Mouse (Mus musculus): ENCODE data around the gene Lcn3. TPM values are rescaled to one million over a fixed set of nuclear protein-coding genes. Genes with fewer than 3 reads are reported as not detected.
"Not testable (repeated sequence)": the region's sequence is repeated elsewhere in the genome, so short reads cannot be mapped to it uniquely, and the experiment has no call there.

Gene Lcn3
- polyA plus RNA-seq (2015; fragmentation: Nextera tagmentation; extraction: Ambion mirVana), result not detected in 2 replicates

DNA sequence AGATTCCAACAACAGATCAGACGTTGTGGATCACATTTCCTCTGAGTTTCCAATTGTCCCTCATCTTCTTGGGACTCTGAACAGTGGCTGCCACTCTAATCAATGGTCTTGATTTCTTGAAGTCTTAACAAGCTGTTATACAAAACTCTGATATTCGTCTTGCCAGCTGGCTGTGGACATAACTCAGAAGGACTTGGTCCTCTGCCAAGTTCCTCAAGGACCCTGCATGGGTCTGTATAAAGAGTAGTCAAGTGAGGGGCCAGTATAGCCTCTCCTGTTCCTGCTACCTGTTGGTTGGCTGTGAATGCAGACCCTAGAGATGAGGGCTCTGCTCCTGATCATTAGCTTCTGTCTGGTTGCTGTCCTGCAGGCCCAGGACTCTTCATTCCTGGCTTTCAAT is at the start of gene Lcn3:
Lcn3 (plus strand) TSS at position 301 of the 400 bp plus-strand sequence.
- H3K4me2 ChIP-seq (replicated peaks), result no peak within 1 kb of the TSS
- H3K4me3 ChIP-seq, result no peak within 1 kb of the TSS
- no peak within 1 kb of the TSS for H3K27ac ChIP-seq (replicated peaks)
- H3K36me3 ChIP-seq, result no peaks in the 10 kb centered on the region
- no peak for ATAC-seq (replicated peaks)
- no peaks in the 10 kb centered on the region for H3K27me3 ChIP-seq
- 47% methylated on average over 2 of the region's 2 CpGs for WGBS
- no peak within 1 kb of the TSS for H3K9ac ChIP-seq (replicated peaks)
- H3K9me3 ChIP-seq, result no peaks in the 10 kb centered on the region
- H3K4me1 ChIP-seq, result no peaks in the 10 kb centered on the region

DNA sequence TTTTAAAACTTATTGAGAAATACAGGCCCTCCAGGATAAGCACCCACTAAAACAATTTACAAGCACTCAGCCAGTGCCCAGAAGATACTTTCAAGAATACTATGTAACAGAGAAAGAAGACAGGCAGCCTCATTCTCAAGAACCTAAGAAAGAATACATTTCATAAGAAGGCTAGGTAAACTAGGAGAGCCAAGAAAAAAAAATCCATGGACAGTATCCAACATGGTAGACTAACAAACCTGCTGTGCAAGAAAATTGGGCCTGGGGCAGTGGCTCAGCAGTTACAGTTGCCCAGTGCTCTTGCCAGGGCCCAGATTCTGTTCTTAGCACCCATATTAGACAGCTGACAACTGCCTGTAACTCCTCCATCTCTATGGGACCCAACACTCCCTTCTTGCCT is 48.1 kb upstream of the Lcn3 start:
- Histone ChIP-seq H3K9ac (replicated peaks) (no peak overlapping the region), H3K36me3 (no peaks in the 10 kb centered on the region), H3K4me1 (no peaks in the 10 kb centered on the region), H3K4me2 (replicated peaks) (no peak overlapping the region), H3K4me3 (no peak overlapping the region), H3K9me3 (no peaks in the 10 kb centered on the region), H3K27me3 (no peaks in the 10 kb centered on the region), H3K27ac (replicated peaks) (no peak overlapping the region)
- no peak for ATAC-seq (replicated peaks)

DNA sequence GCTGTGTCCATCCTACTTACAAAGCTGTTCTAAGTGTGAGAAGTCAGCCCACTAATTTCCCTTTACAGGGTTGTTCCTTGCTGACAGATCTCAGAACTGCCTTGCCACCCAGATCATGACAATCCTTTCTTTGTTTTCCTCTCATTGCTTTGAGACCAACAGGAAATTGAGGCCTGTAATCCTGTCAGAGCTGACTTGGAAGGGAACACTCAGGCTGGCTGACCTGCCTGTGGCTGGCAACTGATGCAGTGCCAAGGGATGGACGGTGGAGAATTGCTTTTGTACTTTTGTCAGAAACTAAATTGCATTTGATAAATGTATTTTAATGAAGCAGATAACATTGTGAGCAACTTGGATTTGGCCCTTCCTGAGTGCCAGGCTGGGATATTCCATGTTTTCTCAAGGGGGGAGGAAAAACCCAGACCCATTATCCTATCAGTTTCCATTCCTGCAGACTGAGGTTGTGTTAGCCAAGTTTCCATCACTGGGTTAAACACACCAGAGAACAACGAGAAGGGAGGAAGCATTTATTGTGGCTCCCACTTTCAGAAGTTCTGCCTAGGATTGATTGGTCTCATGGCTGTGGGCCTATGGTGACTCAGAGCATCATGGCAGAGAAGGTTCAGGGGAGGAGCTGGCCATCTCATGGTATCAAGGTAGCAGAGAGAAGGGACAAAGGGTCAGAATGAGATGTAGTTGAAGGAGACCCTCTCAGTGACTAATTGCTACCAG is 32.0 kb upstream of the Lcn3 start:
- Histone ChIP-seq H3K4me3 (no peak overlapping the region), H3K27me3 (no peaks in the 10 kb centered on the region), H3K9ac (replicated peaks) (no peak overlapping the region), H3K4me2 (replicated peaks) (no peak overlapping the region), H3K9me3 (no peaks in the 10 kb centered on the region), H3K27ac (replicated peaks) (no peak overlapping the region), H3K4me1 (no peaks in the 10 kb centered on the region), H3K36me3 (no peaks in the 10 kb centered on the region)
- no peak for ATAC-seq (replicated peaks)
- 50% methylated on average over 2 of the region's 2 CpGs for WGBS

DNA sequence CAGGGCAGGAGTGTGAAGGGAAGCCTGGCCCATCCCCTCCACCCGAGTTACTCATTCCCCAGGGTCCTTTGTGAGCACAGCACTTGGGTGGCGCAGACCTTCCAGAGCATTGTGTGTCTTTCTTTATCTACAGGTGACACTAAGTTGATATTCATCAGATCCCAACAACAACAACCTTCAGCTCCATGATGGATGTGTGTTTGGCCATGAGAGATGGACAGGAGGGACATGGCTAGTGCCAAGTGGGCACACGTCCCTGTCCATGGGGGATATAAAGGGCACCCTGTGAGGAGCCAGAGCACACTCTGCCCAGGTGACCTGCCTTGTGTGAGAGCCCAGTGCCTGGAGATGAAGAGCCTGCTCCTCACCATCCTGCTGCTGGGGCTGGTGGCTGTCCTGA is 28.7 kb upstream of the Lcn3 start, which contains the start of gene Obp2b:
Obp2b (plus strand) TSS at position 301 of the 400 bp plus-strand sequence.
- H3K36me3 ChIP-seq; H3K9ac ChIP-seq (replicated peaks); ATAC-seq (replicated peaks); H3K4me2 ChIP-seq (replicated peaks); H3K27me3 ChIP-seq; H3K27ac ChIP-seq (replicated peaks); H3K4me1 ChIP-seq; H3K4me3 ChIP-seq; H3K9me3 ChIP-seq: not testable (repeated sequence)
- WGBS, result 84% methylated on average over 3 of the region's 3 CpGs

DNA sequence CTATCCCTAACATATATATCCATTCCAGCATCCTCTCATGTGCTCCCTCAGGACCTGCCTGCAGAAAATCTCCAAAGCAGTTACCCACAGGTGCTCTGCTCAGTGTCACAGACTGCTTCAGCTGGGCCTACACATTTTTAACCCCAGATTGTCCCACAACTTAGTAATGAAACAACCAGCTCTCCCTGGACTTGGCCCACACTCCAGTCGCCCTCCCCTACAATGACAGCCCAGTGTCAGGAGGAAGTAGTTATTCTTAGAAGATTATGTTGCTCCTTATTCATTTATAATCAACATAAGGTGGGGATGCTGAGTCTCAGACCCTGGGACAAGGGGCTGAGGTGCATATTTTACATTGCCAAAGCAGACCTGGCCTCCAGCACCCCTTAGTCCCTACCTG is 23.7 kb upstream of the Lcn3 start:
- Histone ChIP-seq H3K27me3 (no peaks in the 10 kb centered on the region), H3K36me3 (no peaks in the 10 kb centered on the region), H3K9ac (replicated peaks) (no peak overlapping the region), H3K9me3 (no peaks in the 10 kb centered on the region), H3K4me1 (no peaks in the 10 kb centered on the region), H3K4me3 (no peak overlapping the region), H3K4me2 (replicated peaks) (no peak overlapping the region), H3K27ac (replicated peaks) (no peak overlapping the region)
- ATAC-seq (replicated peaks), result no peak
- WGBS, result 74% methylated on average over 1 of the region's 1 CpGs

DNA sequence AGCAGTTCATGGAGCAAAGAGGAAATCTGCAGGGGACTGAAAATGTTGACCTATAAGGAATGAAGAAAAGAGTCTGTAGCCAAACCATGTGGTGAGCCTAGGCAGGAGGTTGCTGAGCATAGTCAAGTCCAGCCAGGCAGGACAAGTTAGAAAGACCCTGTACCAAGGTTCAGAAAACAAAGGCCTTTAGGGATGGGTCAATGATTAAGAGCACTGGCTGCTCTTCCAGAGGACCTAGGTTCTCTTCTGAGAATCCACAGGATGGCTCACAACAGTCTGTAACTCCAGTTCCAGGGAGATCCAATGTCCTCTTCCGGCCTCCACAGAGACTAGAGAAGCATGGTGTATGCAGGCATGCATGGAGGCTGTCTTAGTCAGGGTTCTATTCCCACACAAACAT is 11.2 kb upstream of the Lcn3 start:
- no peak overlapping the region for H3K9ac ChIP-seq (replicated peaks)
- no peaks in the 10 kb centered on the region for H3K4me1 ChIP-seq
- no peaks in the 10 kb centered on the region for H3K36me3 ChIP-seq
- no peak overlapping the region for H3K4me2 ChIP-seq (replicated peaks)
- no peak for ATAC-seq (replicated peaks)
- H3K27me3 ChIP-seq, result no peaks in the 10 kb centered on the region
- H3K4me3 ChIP-seq, result no peak overlapping the region
- no peaks in the 10 kb centered on the region for H3K9me3 ChIP-seq
- WGBS, result 87% methylated on average over 1 of the region's 1 CpGs
- H3K27ac ChIP-seq (replicated peaks), result no peak overlapping the region

DNA sequence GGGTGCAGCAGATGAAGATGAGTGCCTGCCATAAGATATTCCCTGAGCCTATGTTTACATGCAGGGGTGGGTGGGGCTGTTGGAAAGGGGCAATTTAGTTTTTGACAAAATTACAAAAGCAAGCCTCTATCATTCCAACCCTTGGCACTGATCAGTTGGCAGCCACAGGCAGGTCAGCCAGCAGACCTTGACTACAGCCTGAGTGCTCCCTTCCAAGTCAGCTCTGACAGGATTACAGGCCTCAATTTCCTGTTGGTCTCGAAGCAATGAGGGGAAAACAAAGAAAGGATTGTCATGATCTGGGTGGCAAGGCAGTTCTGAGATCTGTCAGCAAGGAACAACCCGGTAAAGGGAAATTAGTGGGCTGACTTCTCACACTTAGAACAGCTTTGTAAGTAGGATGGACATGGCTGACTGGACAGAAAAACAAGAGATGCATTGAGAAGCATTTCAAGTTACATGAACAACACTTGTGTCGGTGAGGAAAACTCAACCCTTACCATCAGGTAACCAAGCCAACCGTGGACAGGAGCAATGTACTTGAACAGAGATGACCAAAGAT is 7.2 kb upstream of the Lcn3 start:
- Histone ChIP-seq H3K4me2 (replicated peaks) (no peak overlapping the region), H3K27me3 (no peaks in the 10 kb centered on the region), H3K9ac (replicated peaks) (no peak overlapping the region), H3K4me1 (no peaks in the 10 kb centered on the region), H3K4me3 (no peak overlapping the region), H3K36me3 (no peaks in the 10 kb centered on the region), H3K27ac (replicated peaks) (no peak overlapping the region), H3K9me3 (no peaks in the 10 kb centered on the region)
- 57% methylated on average over 4 of the region's 4 CpGs for WGBS
- ATAC-seq (replicated peaks), result no peak

DNA sequence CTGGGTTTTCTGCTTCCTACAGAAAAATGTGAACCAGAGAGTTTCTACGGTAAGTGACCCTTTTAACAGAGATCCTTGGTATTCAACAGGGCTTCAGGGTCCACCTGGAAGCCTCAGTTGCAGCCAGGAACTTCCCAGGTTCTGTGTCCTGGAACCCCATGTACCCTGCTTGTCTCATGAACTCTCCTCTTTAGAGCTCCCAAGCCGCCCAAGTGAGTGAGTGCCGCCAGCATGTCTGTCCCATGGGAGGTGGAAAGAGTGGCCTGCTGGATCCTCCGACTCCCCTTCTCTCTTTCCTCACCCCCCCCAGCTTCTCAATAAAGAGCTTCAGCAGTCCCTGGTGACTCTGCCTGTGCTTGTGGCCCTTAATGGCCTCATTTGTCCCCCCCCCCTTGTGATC is 2.4 kb downstream of the Lcn3 start:
- Histone ChIP-seq H3K4me2 (replicated peaks) (no peak overlapping the region), H3K9me3 (no peaks in the 10 kb centered on the region), H3K36me3 (no peaks in the 10 kb centered on the region), H3K9ac (replicated peaks) (no peak overlapping the region), H3K27ac (replicated peaks) (no peak overlapping the region), H3K4me1 (no peaks in the 10 kb centered on the region), H3K4me3 (no peak overlapping the region), H3K27me3 (no peaks in the 10 kb centered on the region)
- 89% methylated on average over 4 of the region's 4 CpGs for WGBS
- ATAC-seq (replicated peaks), result no peak

DNA sequence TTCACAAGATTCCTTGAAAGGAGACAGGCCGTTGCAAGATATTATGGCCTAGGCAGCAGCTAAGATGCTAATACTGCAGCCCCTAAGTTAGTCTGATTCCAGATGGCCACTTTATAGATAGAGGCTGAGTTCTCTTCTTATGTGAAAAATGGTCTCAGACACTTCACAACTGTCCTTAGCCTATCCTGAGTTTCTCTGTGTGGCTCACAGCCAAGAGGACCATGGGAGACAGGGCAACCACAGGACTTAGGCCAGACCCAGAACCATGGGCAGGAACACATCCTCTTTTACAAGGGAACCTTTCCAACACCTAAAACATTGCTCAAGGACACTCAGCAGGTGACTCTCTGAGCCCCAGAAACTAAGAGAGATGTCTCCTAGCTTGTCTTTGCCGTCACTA is 8.1 kb downstream of the Lcn3 start:
- WGBS, result 89% methylated on average over 2 of the region's 2 CpGs
- H3K36me3 ChIP-seq, result no peaks in the 10 kb centered on the region
- H3K4me1 ChIP-seq, result no peaks in the 10 kb centered on the region
- no peak for ATAC-seq (replicated peaks)
- H3K9me3 ChIP-seq, result no peaks in the 10 kb centered on the region
- no peaks in the 10 kb centered on the region for H3K27me3 ChIP-seq
- no peak overlapping the region for H3K4me2 ChIP-seq (replicated peaks)
- no peak overlapping the region for H3K4me3 ChIP-seq
- no peak overlapping the region for H3K27ac ChIP-seq (replicated peaks)
- H3K9ac ChIP-seq (replicated peaks), result no peak overlapping the region

DNA sequence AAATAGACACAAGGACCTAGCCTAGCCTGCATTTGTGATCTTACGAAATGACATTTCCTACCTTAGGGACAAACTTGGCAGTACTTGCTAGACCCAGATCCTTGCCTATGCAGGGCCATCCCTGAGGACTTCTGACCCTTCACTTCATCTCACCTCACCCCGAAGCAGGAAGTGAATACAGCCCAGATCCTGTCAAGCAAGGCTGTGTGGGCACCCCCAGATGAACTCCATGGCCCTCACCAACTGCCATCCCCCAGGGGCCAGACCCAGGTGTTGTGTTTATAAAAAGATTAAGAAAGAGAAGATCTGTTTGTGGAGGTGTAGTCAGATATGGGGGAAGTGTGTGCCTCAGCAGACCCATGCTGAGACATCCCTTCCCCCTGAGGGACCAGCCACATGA is 9.3 kb downstream of the Lcn3 start:
- Histone ChIP-seq H3K4me2 (replicated peaks) (no peak overlapping the region), H3K27ac (replicated peaks) (no peak overlapping the region), H3K4me1 (no peaks in the 10 kb centered on the region), H3K27me3 (no peaks in the 10 kb centered on the region), H3K36me3 (no peaks in the 10 kb centered on the region), H3K4me3 (no peak overlapping the region), H3K9me3 (no peaks in the 10 kb centered on the region), H3K9ac (replicated peaks) (no peak overlapping the region)
- no peak for ATAC-seq (replicated peaks)
- 87% methylated on average over 2 of the region's 2 CpGs for WGBS

DNA sequence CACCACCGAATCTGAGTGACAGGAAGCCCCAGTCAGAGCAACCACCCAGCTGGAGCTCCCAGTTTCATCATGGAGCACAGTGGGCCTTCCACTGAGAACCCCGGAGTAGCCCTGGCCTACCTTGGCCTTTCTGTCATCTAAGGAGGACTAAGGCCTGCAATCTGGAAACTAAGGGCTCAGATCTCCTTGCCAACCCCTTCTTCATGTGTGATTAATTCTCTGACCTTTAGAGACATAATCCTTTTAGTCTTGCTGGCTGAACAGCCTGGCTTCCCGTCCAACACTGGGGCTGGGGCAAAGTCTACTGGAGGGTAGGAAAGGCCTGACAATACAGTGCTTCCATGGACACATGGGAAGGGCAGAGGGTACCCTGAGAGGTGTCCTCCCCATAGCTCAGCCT is 10.6 kb downstream of the Lcn3 start:
- H3K9ac ChIP-seq (replicated peaks), result no peak overlapping the region
- no peak for ATAC-seq (replicated peaks)
- H3K9me3 ChIP-seq, result no peaks in the 10 kb centered on the region
- H3K4me3 ChIP-seq, result no peak overlapping the region
- H3K4me2 ChIP-seq (replicated peaks), result no peak overlapping the region
- 56% methylated on average over 3 of the region's 3 CpGs for WGBS
- no peak overlapping the region for H3K27ac ChIP-seq (replicated peaks)
- no peaks in the 10 kb centered on the region for H3K27me3 ChIP-seq
- no peaks in the 10 kb centered on the region for H3K4me1 ChIP-seq
- no peaks in the 10 kb centered on the region for H3K36me3 ChIP-seq

DNA sequence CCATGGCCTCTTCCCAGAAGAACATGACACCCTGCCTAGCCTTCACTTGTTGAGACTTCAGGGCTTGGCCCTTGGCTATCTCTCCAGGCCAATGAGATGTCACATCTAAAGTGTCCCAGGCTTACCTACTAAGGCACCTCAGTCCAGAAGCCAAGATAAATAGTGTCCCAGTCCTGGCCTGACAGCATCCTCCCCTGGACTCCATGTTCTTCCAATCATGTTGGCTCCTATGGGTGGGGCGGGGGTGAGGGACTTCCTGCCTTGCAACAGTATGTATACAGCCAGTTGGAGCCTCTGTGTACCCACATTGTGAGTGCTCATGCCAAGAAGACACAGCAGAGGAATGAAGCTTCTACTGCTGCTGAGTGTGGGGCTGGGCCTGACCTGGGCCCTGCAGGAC is 11.3 kb downstream of the Lcn3 start, which contains the start of gene Lcn11:
Lcn11 (plus strand) TSS at position 301 of the 400 bp plus-strand sequence.
- Histone ChIP-seq H3K27ac (replicated peaks) (no peak within 1 kb of the TSS), H3K36me3 (no peaks in the 10 kb centered on the region), H3K9ac (replicated peaks) (no peak within 1 kb of the TSS), H3K27me3 (no peaks in the 10 kb centered on the region), H3K4me2 (replicated peaks) (no peak within 1 kb of the TSS), H3K4me1 (no peaks in the 10 kb centered on the region), H3K4me3 (no peak within 1 kb of the TSS), H3K9me3 (no peaks in the 10 kb centered on the region)
- ATAC-seq (replicated peaks), result no peak
- 88% methylated on average over 1 of the region's 1 CpGs for WGBS

DNA sequence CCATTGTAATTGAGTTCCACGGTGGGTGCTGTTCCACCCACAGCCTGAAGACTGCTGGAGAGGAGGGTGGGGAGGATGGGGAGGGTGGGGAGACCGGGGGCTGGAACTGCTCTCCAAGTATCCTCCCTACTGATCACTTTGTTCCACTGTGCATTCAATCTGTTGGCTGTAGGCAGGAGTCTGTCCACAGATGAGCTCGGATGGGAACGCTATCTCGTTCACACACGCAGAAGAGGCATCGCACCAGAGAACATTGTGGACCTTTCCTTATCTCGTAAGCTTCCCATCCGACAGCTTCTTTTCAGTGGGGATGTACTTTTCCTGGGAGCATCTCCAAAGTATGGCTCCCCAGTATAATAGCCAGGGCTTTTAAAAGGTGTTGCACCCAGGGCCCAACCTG is 13.7 kb downstream of the Lcn3 start:
- ATAC-seq (replicated peaks), result no peak

More for the DNA sequence above, 13.7 kb downstream of the Lcn3 start:
- 91% methylated on average over 9 of the region's 9 CpGs for WGBS
- no peak overlapping the region for H3K4me3 ChIP-seq
- H3K9ac ChIP-seq (replicated peaks), result no peak overlapping the region
- no peak overlapping the region for H3K4me2 ChIP-seq (replicated peaks)
- no peak overlapping the region for H3K27ac ChIP-seq (replicated peaks)
- H3K36me3 ChIP-seq, result no peaks in the 10 kb centered on the region
- no peaks in the 10 kb centered on the region for H3K9me3 ChIP-seq
- H3K27me3 ChIP-seq, result no peaks in the 10 kb centered on the region
- H3K4me1 ChIP-seq, result no peaks in the 10 kb centered on the region

Measured in forebrain, embryonic 15.5 days (tissue).